Mouse (Mus musculus) E14TG2a.4 (cell line): ENCODE data around the gene 2410004B18Rik.
A peak's percentile ranks its signal among the peaks of the same experiment; 100 is the strongest.

Experiments
- H3K27me3 ChIP-seq: 2 replicates; pipeline ENCODE4 v1.6.1; 2014; ENCODE audit warnings: low read length, control low read depth; ENCODE audit not compliant: insufficient read depth
- H3K36me3 ChIP-seq: 2 replicates; pipeline ENCODE4 v1.6.1; 2014; ENCODE audit warnings: low read length, control low read depth; ENCODE audit not compliant: insufficient read depth
- H3K4me1 ChIP-seq: replicated peaks from 2 replicates; pipeline ENCODE4 v1.6.1; 2014; ENCODE audit warnings: low read depth, low read length, control low read depth
- H3K4me3 ChIP-seq: replicated peaks from 2 replicates; pipeline ENCODE4 v1.5.1; 2014; ENCODE audit warnings: mild to moderate bottlenecking, low read length
- H3K9me3 ChIP-seq: 2 replicates; pipeline ENCODE4 v1.6.1; 2014; ENCODE audit warnings: low read length, control low read depth
- CTCF ChIP-seq: conservative IDR thresholded peaks from 2 replicates; pipeline ENCODE4 v1.5.1; 2014; ENCODE audit warnings: low read length
- NANOG ChIP-seq: IDR thresholded peaks from 2 replicates; pipeline ENCODE4 v1.6.1; 2014; ENCODE audit warnings: borderline replicate concordance, low read length, mixed read lengths
- POU5F1 ChIP-seq: IDR thresholded peaks from 2 replicates; pipeline ENCODE4 v1.6.1; 2014; ENCODE audit warnings: low read length, borderline replicate concordance

Gene 2410004B18Rik

GRCm38 (mm10) chr3:145988684-145989575 is 51.1 kb downstream of the 2410004B18Rik start:
- TF ChIP-seq NANOG (no peak), POU5F1 (no peak), CTCF (no peak)

GRCm38 (mm10) chr3:145989576-145990081 is 51.8 kb downstream of the 2410004B18Rik start:
- H3K4me1 ChIP-seq: peaks cover 28% of the 10 kb centered on the region
- peak overlapping the region; percentile 82 for H3K4me3 ChIP-seq
- H3K9me3 ChIP-seq: no peaks in the 10 kb centered on the region
- TF ChIP-seq POU5F1: no peak
- TF ChIP-seq NANOG: no peak
- no peak for TF ChIP-seq CTCF
- H3K27me3 ChIP-seq: peaks cover 35% of the 10 kb centered on the region
- H3K36me3 ChIP-seq: no peaks in the 10 kb centered on the region

More at GRCm38 (mm10) chr3:145988684-145989575, 51.1 kb downstream of the 2410004B18Rik start:
- Histone ChIP-seq H3K4me1 (peaks cover 28% of the 10 kb centered on the region), H3K9me3 (no peaks in the 10 kb centered on the region), H3K36me3 (no peaks in the 10 kb centered on the region), H3K4me3 (peak overlapping the region; percentile 82), H3K27me3 (peaks cover 42% of the 10 kb centered on the region)

GRCm38 (mm10) chr3:145991130-145991529 is 53.3 kb downstream of the 2410004B18Rik start:
- Histone ChIP-seq H3K9me3 (no peaks in the 10 kb centered on the region), H3K27me3 (peaks cover 27% of the 10 kb centered on the region), H3K4me1 (peaks cover 28% of the 10 kb centered on the region), H3K4me3 (no peak overlapping the region), H3K36me3 (no peaks in the 10 kb centered on the region)
- no peak for TF ChIP-seq CTCF

GRCm38 (mm10) chr3:145991976-145992730 is 54.3 kb downstream of the 2410004B18Rik start:
- TF ChIP-seq POU5F1: no peak
- no peak for TF ChIP-seq CTCF
- TF ChIP-seq NANOG: no peak
- no peak overlapping the region for H3K4me3 ChIP-seq
- H3K27me3 ChIP-seq: peaks cover 19% of the 10 kb centered on the region
- no peaks in the 10 kb centered on the region for H3K9me3 ChIP-seq
- H3K4me1 ChIP-seq: peaks cover 18% of the 10 kb centered on the region
- no peaks in the 10 kb centered on the region for H3K36me3 ChIP-seq

GRCm38 (mm10) chr3:145992796-145993195 is 55.0 kb downstream of the 2410004B18Rik start:
- peaks cover 19% of the 10 kb centered on the region for H3K27me3 ChIP-seq
- H3K9me3 ChIP-seq: no peaks in the 10 kb centered on the region
- TF ChIP-seq CTCF (no peak), POU5F1 (no peak), NANOG (no peak)
- no peak overlapping the region for H3K4me3 ChIP-seq
- peaks cover 16% of the 10 kb centered on the region for H3K4me1 ChIP-seq
- H3K36me3 ChIP-seq: no peaks in the 10 kb centered on the region

- Histone ChIP-seq H3K9me3 (no peaks in the 10 kb centered on the region), H3K36me3 (no peaks in the 10 kb centered on the region), H3K27me3 (peaks cover 16% of the 10 kb centered on the region), H3K4me1 (peaks cover 16% of the 10 kb centered on the region), H3K4me3 (no peak overlapping the region)
- no peak for TF ChIP-seq NANOG
Observed at GRCm38 (mm10) chr3:145993481-145994201, 55.8 kb downstream of the 2410004B18Rik start.
